Mouse (Mus musculus): ENCODE measurements at regions not wholly inside any gene's neighbourhood (a gene's known extent, or its start where the extent isn't known, plus 50 kb on each side); places are given as distances from the start of the nearest gene placed in this dataset.

DNA sequence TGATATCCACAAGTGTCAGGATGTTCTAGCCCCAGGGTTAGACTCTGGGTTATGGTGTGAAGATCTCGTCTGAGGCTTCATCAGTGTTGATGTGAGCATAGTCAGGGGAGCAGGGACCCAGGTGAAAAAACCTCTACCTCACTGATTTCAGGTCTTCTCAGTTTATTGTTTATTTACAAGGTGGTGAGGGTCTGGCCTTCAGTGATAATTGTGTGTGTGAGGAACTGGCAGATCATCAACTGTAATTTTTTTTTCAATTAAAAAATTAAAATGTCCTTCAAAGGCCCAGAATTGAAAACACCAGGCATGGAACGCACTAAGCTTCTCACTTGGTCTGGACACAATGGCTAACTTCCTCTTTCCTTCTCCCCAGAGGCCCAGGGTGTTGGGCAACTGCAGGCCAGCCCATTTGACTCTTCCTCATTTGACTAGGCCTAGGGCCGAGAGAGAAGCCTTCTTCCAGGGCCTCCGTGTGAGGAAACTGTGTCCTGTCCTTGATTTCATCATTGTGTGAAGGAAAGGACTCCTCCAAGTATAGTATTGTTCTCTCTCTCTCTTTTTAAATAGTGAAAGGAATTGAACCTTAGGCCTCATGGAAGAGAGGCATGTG is 91.0 kb upstream of the Klf4 start:
- CTCF ChIA-PET = no interaction called here

DNA sequence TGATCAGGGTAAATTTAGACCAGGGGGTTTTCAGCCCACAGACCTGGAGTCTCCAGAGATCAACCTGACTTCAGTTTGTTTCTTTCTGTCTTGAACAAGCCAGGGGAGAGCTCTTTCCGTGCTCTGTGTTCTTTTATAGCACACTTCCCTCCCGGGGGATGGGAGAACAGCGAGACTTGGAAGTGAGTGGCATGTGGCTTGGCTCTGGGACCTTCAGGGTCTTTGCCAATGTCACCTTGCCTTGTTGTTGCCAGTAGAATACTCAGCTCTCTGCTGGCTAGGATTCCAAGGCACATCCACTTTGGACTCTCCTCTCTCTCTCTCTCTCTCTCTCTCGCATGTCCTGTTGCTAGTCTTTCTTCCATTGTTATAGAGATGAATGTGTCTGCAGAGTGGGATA is 90.4 kb upstream of the Klf4 start:
- CTCF ChIA-PET = no interaction called here

DNA sequence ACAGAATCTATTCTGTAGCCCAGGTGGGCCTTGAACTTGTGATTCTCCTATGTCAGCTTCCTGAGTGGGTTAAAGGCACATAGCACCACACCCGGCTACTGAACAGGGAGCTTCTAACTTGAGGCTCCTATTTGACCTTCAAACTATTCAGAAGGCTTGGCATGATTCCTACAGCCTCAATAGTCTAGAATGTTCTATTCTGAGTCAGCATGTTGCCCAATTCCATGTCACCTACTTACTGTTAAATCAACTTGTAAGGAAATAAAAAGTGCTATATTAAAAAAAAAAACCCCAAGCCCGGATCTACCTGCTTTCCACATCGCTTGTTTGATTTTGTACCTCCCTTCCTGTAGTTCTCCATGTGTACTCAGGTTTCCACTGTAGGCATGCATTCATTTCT is 87.6 kb upstream of the Klf4 start:
- CTCF ChIA-PET = no interaction called here

DNA sequence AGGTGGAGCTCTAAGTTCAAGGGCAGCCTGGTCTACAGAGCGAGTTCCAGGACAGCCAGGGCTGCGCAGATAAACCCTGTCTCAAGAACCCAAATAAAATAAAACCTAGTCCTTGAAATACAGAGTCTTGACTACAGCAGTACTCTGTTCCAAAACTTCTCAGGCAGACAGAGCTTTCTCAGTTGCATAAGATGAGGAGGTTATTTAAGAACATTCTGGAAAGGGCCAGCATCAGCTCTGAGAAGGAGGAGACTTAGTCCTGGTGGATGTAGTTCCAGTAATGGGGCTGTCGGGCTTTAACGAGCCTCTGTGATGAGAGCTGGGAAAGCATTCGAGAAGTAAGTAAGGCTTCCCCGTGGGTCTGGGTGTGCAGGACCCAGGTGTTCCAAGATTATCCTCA is 83.5 kb upstream of the Klf4 start:
- CTCF ChIA-PET = no interaction called here

DNA sequence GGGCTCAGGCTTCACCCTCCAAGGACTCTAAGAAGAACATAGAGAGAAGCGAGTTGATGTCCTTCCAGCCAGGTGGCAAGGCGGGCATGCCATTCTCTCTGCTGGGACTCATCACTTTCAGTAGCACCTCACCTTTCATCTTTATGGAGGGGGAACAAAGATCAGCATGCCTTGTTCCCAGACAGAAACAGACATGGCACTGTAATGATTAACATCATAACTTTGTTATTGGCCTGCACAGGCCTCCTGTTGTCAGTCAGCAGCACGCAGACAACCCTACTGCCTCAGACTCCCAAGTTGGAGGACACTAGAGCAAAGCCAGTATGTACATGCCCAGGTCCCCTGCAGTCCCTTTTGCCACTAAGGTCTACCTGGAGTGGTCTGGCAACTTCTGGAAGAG is 81.3 kb upstream of the Klf4 start:
- CTCF ChIA-PET = no interaction called here

DNA sequence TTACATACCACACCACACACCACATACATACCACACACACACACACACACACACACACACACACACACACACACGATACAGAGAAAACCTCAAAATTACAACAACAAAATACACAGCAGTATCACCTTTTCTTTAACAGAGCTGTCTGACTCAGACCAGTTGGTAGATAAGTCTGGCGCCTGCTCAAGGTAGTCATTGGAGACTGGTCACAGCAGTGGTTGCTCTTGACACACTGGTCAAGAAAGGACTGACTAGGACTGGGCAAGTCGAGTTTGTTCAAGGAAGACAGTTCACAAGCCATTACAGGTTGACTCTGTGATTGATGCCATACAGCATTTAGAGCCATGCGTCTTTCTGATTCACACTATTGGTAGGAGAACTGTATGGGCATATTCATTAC is 78.7 kb upstream of the Klf4 start:
- CTCF ChIA-PET = no interaction called here

DNA sequence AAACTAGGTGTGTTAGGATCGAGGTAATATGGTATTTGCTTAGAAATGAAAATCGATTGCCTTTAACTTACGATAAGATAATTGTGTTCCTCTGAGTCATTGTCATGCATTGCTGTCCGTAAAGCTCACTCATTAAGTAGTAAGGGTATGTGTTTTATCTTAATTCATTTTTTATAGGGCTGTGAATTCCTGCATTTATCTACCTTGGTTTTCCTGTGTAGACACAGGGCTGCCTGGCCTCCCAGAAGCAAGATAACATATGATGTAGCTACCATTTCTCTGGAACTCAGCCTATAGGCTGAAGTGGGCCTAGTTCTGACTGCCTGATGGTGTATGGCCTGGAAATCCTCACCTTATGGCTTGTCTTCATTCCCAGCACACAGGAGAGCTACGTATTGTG is 76.9 kb upstream of the Klf4 start:
- CTCF ChIA-PET = interaction anchor here (0.5 kb wide), 1 partner anchor 53 kb away, joined by 3 read pairs; no protein-coding TSS in a partner anchor

DNA sequence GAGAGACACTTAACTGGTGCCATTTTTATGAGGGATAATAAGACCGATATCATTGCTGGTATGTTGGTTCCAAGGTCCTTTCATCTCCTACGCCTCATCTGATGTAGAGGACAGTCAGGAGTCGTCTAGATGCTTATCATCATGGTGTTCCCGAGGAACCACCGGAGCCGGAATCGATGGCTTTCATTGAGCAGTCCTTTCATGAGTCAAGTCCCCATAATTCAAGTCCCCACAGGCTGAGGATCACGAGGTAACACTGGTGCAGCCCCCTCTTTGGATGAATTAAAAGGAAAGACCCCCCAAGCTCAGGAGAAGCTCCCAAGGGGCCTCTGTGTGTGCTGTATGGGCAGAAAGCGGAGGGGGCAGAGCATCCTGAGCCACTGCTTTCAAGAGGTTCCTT is 73.3 kb upstream of the Klf4 start:
- CTCF ChIA-PET = no interaction called here

DNA sequence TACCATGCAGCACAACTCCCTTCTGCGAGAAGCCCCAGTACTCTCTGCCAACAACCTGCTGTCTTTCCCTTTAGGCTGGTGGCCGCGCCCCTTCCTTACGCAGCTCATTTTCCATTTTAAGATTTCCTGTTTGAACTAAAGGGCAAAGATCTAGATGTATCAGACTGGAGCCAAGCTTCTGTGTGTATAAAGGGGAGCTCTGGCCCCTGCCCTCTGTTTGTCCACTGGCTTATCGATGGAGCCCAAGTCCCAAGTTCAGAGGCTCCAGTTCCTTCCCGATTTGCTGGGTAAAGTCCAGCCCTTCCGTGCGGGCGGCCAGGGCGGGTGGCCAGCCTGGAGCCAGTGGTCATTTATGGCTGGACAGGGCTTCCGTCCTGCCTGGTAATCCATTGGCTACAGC is 72.6 kb upstream of the Klf4 start:
- CTCF ChIA-PET = no interaction called here

DNA sequence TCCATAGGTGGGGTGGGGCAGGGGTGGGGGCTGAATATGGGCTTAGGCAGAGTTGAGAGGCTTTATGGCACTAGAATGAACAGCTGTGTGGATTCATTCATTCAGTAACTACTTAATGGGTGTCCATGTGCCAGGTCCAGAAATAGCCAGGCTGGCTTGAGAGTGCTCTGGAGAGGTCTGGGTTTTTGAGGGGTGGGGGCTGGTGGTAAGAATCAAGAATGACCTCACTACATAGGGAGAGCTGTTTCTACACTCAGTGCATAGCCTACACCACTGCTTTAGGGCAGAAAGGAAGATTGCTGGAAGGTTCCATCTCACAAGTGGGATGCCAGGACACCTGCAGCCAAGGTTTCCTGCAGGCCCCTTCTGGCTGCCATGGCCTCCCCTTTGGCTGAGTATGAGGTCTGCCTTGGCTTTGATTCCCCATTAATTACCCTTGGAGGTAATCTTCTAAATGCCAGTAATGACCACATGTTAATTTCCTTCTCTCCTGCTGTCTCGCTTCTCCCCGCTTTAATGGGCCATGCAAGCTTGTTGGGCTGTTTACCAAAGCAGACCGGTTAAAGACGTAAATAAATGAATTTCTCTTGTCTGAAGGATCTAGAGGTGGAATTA is 71.7 kb upstream of the Klf4 start:
- CTCF ChIA-PET = interaction anchor here (1.0 kb wide), 1 partner anchor 93 kb away, joined by 3 read pairs; no protein-coding TSS in a partner anchor

DNA sequence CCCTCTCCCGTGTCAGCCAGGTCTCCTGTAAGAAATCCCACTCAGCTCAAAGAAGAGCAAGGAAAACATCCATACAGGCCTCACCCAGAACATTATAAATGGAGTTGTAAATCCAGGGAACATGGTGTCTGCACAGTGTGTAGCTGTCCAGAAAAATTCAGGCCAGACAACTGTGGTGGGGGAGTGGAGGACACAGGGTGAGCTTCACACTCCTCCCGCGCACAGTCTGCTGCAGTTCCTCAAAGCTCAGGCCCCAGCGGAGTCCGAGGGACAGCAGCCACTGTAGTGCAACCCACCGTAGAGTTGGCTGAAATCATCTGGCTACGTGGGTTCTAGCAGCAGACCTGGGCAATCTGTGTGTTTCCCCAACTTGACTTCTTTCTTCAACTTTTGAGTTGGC is 62.9 kb upstream of the Klf4 start:
- CTCF ChIA-PET = no interaction called here

DNA sequence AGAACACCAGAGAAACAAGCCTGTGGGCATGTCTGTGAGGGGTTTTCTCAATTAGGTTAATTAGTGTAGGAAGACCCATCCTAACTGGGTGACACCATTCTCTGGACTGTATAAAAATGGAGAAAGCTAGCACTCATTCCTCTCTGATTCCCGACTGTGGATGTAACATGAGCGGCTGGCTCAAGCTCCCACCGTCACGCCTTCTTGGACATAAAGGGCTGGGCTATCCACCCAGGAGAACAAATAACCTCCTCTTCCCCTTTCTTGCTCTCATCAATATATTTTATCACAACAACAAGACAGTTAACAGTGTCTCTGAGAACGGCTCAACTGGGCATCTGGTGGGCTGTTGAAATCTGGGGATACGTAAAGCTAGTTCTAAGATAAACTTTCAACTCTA is 62.4 kb upstream of the Klf4 start:
- CTCF ChIA-PET = no interaction called here

DNA sequence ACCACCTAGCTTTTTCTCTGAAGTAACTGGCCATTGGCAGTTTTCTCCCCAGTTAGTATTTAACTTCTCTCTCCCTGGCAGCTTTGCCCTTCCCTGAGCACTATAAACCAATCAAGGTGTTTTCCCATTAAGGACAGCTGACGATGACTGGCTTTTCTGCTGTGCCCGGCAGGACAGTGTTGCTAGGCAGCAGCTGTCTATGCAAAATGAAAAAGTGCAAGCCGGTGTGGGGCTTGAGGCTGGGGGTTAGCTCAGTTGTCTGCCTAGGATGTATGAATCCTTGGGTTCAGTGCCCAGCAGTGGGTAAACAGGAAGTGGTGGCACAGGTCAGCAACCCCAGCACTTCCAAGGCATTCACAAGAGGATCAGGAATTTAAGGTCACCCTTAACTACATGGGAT is 60.9 kb upstream of the Klf4 start:
- CTCF ChIA-PET = interaction anchor here (0.7 to 1.0 kb wide), 2 partner anchors 8 kb away, joined by 7 to 9 read pairs; no protein-coding TSS in a partner anchor

DNA sequence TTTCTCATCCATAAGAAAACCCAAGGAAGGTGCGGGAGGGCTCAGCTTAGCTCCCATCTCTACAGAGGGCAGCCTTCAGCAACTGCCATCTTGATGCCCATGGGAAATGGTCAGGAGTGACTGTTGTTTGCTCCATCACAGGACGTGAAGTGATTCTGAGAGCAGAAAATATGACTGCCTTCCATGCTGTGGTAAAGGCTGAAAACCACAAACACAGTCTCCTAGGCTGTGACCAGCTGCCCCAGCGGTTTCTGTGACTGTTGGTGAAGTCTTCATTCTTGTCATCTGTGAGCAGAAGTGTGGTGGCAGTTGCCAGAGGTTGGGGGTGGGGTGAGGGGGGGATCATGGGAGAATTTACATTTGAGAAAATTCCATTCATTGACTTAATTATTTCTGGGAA is 53.9 kb upstream of the Klf4 start:
- CTCF ChIA-PET = no interaction called here

DNA sequence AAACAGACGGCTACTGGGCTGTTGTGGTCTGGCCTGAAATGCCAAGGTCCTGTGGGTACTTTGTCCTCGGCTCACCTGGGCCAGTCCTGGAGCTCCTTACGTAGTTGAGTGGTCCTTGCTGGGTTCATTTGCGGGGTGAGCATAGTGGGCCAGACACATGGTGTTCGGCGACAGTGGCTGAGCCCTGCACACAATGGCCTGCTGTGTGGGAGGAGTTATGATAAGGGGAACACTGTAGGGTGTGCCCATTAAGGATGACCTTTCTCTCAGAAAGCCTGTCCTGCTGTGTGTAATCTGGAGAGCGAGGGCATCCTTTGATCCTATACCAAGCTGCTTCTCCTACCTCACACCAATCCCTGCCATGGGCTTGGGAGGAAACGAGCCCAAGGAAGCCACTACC is 51.3 kb upstream of the Klf4 start:
- CTCF ChIA-PET = no interaction called here

Data from spleen, embryonic (tissue).